Mouse (Mus musculus): ENCODE results near the gene Rhoh. TPM values are rescaled to one million over a fixed set of nuclear protein-coding genes. Genes with fewer than 3 reads are reported as not detected.

Rhoh gene
- total RNA-seq, 2 experiments from 2014 or later: 0.23 to 0.26 TPM

DNA sequence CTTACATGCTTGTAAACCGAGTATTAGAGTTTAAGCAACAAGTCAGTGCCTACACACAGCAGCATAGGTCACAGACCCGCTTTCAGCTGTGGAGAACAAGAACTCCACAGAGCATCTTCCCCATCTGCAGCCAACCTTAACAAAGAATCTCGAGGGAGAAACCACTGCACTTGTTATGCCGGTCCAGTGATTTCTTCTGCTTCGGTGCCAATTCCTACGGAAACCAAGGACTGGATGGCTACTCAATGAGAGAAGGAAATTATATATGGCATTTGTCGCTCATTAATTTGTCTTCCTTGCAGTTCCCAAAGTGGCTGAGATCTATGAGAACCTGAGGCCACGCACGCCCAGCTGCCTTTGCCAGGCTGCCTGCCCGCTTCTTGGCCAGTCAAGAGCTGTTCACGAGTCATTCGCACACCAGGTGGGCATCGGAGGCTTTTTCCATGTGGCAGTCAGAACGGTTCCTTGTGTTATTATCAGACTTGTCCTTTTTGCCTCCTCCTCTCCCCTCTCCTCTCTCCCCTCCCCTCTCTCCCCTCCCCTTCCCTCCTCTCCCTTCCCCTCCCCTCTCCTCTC lies 30.3 kb downstream of the Rhoh start:
- no peak for DNase-seq (ENCODE audit: low spot score)

DNA sequence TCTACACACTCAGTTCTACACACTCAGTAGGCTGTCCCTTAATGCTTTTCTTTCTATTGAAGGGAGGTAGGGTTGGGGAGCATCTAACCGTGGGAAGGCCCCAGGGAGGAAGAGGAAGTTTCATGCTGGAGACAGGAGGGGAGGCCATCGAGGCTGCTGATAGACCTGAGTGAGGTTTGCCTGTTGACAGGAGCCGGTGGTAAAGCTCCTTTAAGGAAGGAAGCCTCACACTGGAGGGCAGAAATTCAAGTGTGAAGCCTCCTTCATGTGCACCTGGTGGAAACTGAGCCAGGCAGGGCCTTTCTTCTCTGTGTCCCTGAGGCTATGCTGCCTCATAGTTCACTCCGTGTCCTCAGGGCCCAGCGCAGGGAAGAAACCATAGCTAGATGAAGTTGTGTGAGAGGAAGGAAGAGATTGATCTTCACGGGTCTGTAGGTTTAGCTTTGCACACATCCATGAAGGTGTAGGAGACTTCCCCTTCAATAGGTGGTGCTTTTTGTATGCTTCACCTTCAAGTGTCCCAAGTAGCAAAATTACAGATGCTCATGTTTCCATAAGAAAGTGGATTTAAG lies 34.2 kb downstream of the Rhoh start:
- no peak for DNase-seq (ENCODE audit: low spot score)

DNA sequence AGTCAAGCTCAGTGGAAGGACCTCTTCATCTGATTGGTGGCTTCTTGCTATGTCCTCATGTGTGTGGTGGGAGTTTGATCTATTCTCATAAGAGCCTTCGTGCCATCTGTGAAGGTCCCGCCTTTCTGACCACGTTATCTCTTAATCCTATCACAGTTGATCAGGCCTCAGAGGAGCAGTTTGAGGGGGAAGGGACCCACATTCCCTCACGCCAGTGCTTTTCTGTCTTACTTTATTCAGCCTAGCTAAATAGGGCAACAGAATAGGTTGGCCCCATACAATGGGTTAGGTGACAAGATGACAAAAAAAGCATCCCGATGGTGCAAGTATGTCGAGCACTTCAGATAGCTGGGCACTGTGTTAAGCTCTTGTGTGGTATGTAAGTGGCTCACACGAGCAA lies 34.8 kb downstream of the Rhoh start:
- no peak for DNase-seq (ENCODE audit: low spot score)

DNA sequence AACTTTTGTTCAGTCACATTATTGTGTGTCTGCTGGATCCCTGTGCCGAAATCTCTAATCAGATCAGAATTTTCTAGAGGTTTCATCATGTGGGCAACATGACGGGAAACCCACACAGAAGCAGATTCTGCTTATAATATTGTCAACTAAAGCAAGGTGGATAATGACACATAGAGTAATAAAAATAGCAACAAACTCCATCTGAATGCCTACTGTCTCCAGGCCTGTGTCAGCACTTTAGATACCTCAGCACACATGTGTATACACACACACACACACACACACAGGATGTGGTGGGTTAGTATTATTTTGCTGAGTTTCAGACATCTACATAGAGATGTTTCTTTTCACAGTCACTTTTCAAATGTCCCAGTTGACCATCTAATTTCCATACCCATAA lies 36.7 kb downstream of the Rhoh start:
- DNase-seq (ENCODE audit: low spot score): no peak

DNA sequence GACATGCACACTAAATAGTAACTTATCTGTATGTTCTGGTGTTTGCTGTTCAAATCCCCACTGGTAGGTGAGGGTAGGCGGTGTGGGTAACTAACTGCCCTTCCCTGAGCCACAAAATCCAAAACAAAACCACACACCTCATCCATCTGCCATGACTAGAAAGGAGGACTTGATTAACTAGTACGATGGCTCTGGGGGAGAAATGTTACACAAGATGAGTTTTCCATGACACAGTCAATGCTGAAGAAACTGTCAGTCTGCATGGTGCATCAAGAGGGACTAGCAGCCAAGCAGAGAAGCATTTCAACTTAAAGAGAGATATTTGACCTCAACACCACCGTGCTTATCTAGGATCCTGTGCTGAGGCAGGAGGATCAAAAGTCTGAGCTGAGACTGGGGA lies 37.7 kb downstream of the Rhoh start:
- no peak for DNase-seq (ENCODE audit: low spot score)

DNA sequence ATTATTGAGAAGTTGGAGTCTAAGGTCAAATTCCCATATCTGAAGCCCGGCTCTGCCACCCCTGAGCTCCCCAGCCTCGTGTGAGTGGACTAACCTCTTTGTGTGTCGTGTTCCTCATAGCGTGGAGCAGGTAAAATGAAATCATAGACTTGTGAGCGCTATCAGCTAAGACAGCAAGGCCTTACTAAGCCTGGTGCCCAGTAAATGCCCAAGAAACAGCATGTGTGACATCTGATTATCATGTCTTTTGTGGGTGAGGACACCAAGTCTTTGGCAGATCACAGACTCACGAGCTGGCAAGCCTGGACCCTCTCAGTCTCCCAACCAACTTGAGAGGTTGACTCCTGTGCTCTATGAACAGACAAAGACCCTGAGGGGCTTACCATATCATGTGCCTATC lies 39.1 kb downstream of the Rhoh start:
- DNase-seq (ENCODE audit: low spot score): no peak

GRCm38 (mm10) chr5:65900862-65901265 lies 39.9 kb downstream of the Rhoh start:
- DNase-seq (ENCODE audit: low spot score): no peak

- no peak for DNase-seq (ENCODE audit: low spot score)
Observed at GRCm38 (mm10) chr5:65901868-65902418, 40.9 kb downstream of the Rhoh start.

GRCm38 (mm10) chr5:65902811-65903210 lies 41.8 kb downstream of the Rhoh start:
- no peak for DNase-seq (ENCODE audit: low spot score)

DNA sequence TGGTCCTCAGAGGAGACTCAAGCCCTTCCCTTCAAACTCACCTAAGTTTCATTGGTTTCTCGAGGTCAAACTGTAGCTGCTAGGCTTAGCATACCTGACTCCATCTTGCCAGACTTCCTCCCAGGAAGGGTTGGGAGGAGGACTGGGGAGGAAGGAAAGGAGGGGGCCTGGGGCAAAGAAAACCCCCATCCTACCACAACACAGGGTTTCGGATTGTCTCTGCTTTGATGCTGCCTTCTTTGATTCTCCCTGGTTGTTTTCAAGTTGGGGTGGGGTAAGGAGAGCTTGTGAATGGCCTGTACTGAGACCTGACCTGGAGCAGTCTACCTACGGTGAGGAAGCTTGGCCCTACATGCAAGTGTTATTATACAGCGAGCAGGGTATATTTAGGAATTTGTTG lies 43.5 kb downstream of the Rhoh start:
- no peak for DNase-seq (ENCODE audit: low spot score)

DNA sequence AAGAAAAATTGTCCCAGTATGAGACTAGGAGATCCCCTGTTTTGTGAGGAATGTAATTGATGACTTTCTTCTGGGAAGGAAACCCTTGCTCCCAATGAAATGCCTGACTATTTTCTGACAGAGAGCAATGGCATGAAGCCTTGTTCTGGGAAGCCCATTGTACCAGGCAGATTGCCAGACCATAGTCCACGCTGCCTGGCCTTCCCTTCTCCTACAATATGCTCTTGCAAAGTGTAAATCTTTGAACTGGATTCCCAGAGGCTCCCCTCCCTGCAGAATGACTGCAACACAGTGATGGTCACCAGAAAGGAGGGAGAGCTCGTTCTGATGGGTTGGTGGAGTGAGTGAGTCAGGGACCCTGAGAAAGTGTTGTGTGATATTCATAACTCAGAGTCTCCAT lies 47.7 kb downstream of the Rhoh start:
- no peak for DNase-seq (ENCODE audit: low spot score)

DNA sequence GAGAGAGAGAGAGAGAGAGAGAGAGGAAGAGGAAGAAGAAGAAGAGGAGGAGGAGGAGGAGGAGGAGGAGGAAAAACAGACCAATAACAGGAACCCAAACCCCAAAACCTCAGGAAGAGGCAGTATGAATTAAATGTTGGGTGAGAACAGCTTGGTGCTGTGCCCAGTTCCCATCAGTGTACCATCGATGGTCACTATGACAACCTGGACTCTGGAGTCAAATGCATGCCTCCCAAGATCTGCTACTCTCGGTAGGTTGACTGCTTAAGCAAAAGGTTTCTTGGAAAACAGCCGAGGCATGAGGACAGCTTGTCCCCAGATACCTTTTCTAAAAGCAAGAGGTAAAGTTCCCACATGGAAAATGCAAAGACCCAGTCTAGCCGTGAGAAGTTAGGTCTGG lies 48.3 kb downstream of the Rhoh start:
- DNase-seq (ENCODE audit: low spot score): no peak

DNA sequence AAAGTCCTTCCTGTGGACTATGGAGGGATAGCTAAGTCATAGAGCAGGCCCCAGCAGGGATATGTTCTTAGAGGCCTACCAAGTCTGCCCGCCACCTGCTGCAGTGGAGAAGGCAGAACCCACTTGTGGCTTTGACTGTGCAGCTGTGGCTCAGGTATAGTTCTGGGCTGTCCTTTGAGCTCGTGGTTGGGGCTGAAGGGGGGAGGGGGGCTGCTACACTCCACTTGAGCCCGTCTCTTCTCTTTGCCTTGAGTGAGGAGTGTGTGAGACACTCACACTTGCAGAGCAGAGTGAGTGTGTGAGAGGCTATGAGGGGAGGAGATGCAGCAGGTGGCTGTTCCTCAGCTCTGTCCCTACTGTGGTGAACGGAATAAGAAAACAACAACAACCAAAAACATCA lies 49.4 kb downstream of the Rhoh start:
- DNase-seq (ENCODE audit: low spot score): no peak

GRCm38 (mm10) chr5:65911676-65912075 lies 50.7 kb downstream of the Rhoh start:
- DNase-seq (ENCODE audit: low spot score): no peak

DNA sequence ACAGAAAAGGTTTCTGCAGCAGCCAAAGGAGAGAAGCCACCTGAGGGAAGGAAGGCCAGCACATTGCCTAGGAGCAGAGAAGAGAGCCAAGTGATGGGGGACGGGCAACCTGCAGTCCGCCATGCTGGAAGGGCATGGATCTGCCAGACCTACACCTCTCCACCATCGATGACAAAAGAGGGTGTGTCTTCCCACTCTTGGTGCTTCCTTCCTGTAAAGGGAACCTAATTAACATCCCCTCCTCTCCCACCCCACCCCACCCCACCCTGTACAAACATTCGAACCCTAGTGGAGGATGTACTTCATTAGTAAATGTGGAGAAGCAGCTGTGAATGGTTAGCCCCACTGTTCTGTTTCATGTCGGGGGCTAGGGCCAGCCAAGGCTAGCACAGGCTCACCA lies 51.2 kb downstream of the Rhoh start:
- DNase-seq (ENCODE audit: low spot score): no peak

- DNase-seq (ENCODE audit: low spot score): no peak
Observed at GRCm38 (mm10) chr5:65913126-65913525, 52.1 kb downstream of the Rhoh start.

GRCm38 (mm10) chr5:65914342-65914741 lies 53.3 kb downstream of the Rhoh start:
- no peak for DNase-seq (ENCODE audit: low spot score)

DNA sequence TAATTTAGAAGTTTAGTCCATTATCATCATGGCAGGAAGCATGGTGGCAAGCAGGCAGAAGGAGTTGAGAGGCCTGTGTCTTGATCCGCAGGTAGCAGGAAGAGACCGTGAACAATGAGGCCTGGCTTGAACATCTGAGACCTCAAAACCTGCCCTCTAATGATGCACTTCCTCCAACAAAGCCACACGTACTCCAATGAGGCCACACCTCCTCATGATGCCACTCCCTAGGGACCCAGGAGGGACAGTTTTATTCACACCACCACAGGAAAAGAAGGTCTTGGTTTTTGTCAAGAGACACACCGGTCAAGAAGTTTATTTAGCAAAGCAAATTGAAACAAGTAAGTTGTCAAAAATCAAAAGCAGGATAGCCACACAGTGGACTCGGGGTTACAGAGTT lies 55.9 kb downstream of the Rhoh start:
- DNase-seq (ENCODE audit: low spot score): no peak

DNA sequence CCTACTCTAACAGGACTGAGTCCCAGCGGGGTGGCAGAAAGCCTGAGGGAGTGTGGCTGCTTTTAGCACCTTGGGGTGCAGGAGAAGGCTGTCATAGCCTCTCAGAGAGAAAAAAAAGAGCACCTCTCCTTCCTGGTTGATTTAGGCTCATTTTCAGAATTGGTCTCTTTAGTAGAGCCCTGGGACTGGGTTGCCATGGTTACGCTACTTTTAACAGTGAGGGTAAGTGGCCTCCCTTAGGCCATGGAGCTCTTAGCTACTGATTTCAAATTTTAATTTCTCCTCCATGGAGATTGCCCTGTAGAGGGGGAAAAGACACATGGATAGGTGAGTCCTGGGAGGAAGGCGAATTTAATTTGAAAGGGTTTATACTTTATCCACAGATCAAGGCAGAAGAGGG lies 57.6 kb downstream of the Rhoh start:
- DNase-seq (ENCODE audit: low spot score): no peak

- DNase-seq (ENCODE audit: low spot score): no peak
Observed at GRCm38 (mm10) chr5:65919326-65919725, 58.3 kb downstream of the Rhoh start.

DNA sequence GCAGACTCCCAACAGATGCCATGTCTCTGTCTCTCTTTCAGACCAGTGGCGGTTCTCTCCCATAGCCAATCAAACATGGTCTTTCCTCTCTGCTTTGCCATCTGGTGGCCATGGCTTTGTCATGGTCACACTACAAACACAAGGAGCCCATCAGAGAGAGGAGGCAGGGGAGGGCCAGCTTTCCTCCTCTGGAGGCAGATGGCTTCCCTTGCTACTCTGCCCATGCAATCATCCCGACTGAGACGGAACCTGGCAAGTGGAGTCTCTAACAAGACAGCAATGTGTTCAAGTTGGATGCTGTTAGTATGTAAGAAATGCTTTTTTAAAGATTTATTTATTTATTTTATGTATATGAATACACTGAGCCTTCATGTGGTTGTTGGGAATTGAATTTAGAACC lies 58.9 kb downstream of the Rhoh start:
- no peak for DNase-seq (ENCODE audit: low spot score)

- DNase-seq (ENCODE audit: low spot score): no peak
Observed at GRCm38 (mm10) chr5:65920701-65921426, 59.9 kb downstream of the Rhoh start.

Data from gastrocnemius, adult 18-20 months (tissue).